Mouse (Mus musculus): ENCODE data around the gene St8sia1. TPM values are rescaled to one million over a fixed set of nuclear protein-coding genes. Genes with fewer than 3 reads are reported as not detected.

Gene St8sia1
- total and polyA plus RNA-seq, 3 experiments, result 0.01 TPM; not detected in 2

DNA sequence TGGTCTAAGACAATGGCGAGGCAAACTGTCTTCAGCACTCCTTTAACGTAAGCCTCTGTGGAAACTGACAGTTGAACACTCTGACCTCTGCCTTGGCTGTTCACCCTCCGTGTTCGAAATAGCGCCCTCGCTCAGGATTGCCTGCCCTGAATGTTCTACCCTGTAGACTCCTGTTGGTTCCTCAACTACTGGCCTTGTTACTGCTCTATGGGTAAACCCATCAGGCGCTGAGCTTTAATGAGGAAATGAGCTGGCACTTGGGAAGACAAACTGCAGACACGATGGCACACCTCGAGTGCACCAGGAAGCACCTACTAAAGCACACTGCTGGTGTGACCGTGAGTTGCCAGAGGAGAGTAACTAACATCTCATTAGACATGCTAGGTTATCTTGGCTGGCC lies 49.6 kb downstream of the St8sia1 start:
- Histone ChIP-seq H3K4me3 (ENCODE audit: control insufficient read depth in 1 of 2, insufficient read depth in 1 of 2, low read depth in 2 of 2, low read length in 2 of 2) (no peak overlapping the region), H3K79me2 (ENCODE audit: control insufficient read depth, insufficient read depth, low read length, poor library complexity) (no peaks in the 10 kb centered on the region), H3K36me3 (ENCODE audit: control insufficient read depth in 1 of 2, insufficient read depth in 2 of 2, low read length in 2 of 2) (no peaks in the 10 kb centered on the region), H3K4me1 (ENCODE audit: control insufficient read depth in 1 of 2, insufficient read depth in 2 of 2, low read length in 2 of 2) (no peaks in the 10 kb centered on the region), H3K9me3 (replicated peaks; ENCODE audit: insufficient read depth, low read length) (no peaks in the 10 kb centered on the region), H3K27me3 (ENCODE audit: control insufficient read depth in 1 of 2, insufficient read depth in 2 of 2, low read length in 2 of 2) (no peaks in the 10 kb centered on the region), H3K27ac (ENCODE audit: control insufficient read depth, low read depth, low read length) (no peak overlapping the region), H3K9ac (ENCODE audit: control insufficient read depth, low read depth, low read length, poor library complexity, severe bottlenecking) (no peak overlapping the region)
- no peak for DNase-seq (ENCODE audit: low read depth, low spot score)
- no peak for TF ChIP-seq ETS1 (IDR thresholded peaks at IDR 0.05; ENCODE audit: low read depth, low read length)
- TF ChIP-seq ZNF384 (IDR thresholded peaks at IDR 0.05; ENCODE audit: low read depth, low read length), result no peak
- TF ChIP-seq SIN3A (IDR thresholded peaks at IDR 0.05; ENCODE audit: low read length), result no peak
- TF ChIP-seq GABPA (IDR thresholded peaks at IDR 0.05; ENCODE audit: low read depth, low read length), result no peak
- no peak for TF ChIP-seq UBTF (IDR thresholded peaks at IDR 0.05; ENCODE audit: borderline replicate concordance, insufficient read depth, low read depth, low read length)
- no peak for TF ChIP-seq MXI1 (IDR thresholded peaks at IDR 0.05; ENCODE audit: low read depth, low read length)
- TF ChIP-seq ELF1 (IDR thresholded peaks at IDR 0.05; ENCODE audit: low read depth, low read length), result no peak
- no peak for TF ChIP-seq MAX (IDR thresholded peaks at IDR 0.05; ENCODE audit: low read length)
- no peak for TF ChIP-seq TAL1 (IDR thresholded peaks at IDR 0.05; ENCODE audit: low read length)
- no peak for TF ChIP-seq TCF12 (IDR thresholded peaks at IDR 0.05; ENCODE audit: low read depth, low read length)
- no peak for TF ChIP-seq CHD1 (IDR thresholded peaks at IDR 0.05; ENCODE audit: low read depth, low read length)
- no peak for TF ChIP-seq HCFC1 (IDR thresholded peaks at IDR 0.05; ENCODE audit: low read depth, low read length)
- no peak for TF ChIP-seq MAFK (IDR thresholded peaks at IDR 0.05; ENCODE audit: borderline replicate concordance, low read depth, low read length)
- no peak for TF ChIP-seq ZMIZ1 (IDR thresholded peaks at IDR 0.05; ENCODE audit: low read depth, low read length)
- TF ChIP-seq CTCF (IDR thresholded peaks at IDR 0.05 in 2 of 3, conservative IDR thresholded peaks at IDR 0.05 in 1 of 3; ENCODE audit: control insufficient read depth in 1 of 3, insufficient read depth in 1 of 3, low read depth in 2 of 3, low read length in 3 of 3, poor library complexity in 1 of 3, severe bottlenecking in 1 of 3), result no peak
- no peak for TF ChIP-seq MYC (IDR thresholded peaks at IDR 0.05; ENCODE audit: low read depth, low read length)

DNA sequence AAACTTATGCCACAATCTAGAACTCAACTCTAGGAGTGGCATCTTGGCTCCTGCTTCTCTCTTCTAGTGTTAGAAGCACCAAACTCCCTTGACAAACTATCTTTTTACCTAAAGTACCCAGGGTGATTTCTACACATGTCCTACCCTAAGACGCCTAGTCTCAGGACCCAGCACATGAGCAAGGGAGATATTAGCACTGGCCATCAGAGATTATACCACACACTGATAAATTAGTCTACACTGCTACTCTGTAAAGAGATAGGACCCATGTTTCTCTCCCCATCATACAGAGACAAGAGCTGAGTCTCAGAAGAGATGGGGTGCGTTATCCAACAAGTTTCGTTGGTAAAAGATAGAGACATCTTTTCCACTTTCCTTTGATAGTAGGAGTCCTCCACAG lies 53.0 kb downstream of the St8sia1 start:
- Histone ChIP-seq H3K27me3 (ENCODE audit: control insufficient read depth in 1 of 2, insufficient read depth in 2 of 2, low read length in 2 of 2) (no peaks in the 10 kb centered on the region), H3K79me2 (ENCODE audit: control insufficient read depth, insufficient read depth, low read length, poor library complexity) (no peaks in the 10 kb centered on the region), H3K9ac (ENCODE audit: control insufficient read depth, low read depth, low read length, poor library complexity, severe bottlenecking) (no peak overlapping the region), H3K9me3 (replicated peaks; ENCODE audit: insufficient read depth, low read length) (no peaks in the 10 kb centered on the region), H3K4me1 (ENCODE audit: control insufficient read depth in 1 of 2, insufficient read depth in 2 of 2, low read length in 2 of 2) (no peaks in the 10 kb centered on the region), H3K36me3 (ENCODE audit: control insufficient read depth in 1 of 2, insufficient read depth in 2 of 2, low read length in 2 of 2) (no peaks in the 10 kb centered on the region), H3K27ac (ENCODE audit: control insufficient read depth, low read depth, low read length) (no peak overlapping the region), H3K4me3 (ENCODE audit: control insufficient read depth in 1 of 2, insufficient read depth in 1 of 2, low read depth in 2 of 2, low read length in 2 of 2) (no peak overlapping the region)
- TF ChIP-seq EP300 (IDR thresholded peaks at IDR 0.05; ENCODE audit: low read depth in 1 of 2, low read length in 2 of 2), result no peak
- no peak for TF ChIP-seq ELF1 (IDR thresholded peaks at IDR 0.05; ENCODE audit: low read depth, low read length)
- no peak for TF ChIP-seq UBTF (IDR thresholded peaks at IDR 0.05; ENCODE audit: borderline replicate concordance, insufficient read depth, low read depth, low read length)
- DNase-seq (ENCODE audit: low read depth, low spot score), result no peak
